Mouse (Mus musculus) induced T-regulatory cell, adult 2 months (primary cell): ENCODE measurements around the gene Gm884.
"Not testable (repeated sequence)": the region's sequence is repeated elsewhere in the genome, so short reads cannot be mapped to it uniquely, and the experiment has no call there.

Experiments
- DNase-seq: peaks from one replicate; pipeline ENCODE4 v3.0.0-alpha.2; 2012; ENCODE audit warnings: low read depth

The Gm884 gene

GRCm38 (mm10) chr11:103634806-103635205 lies 13.9 kb upstream of the Gm884 start:
- DNase-seq = no peak

- DNase-seq = no peak
Measured at GRCm38 (mm10) chr11:103627453-103627852, 6.5 kb upstream of the Gm884 start.

GRCm38 (mm10) chr11:103610772-103611171 lies 10.2 kb downstream of the Gm884 start:
- no peak for DNase-seq

- DNase-seq = no peak
Measured at GRCm38 (mm10) chr11:103606611-103607010, 14.3 kb downstream of the Gm884 start.

- no peak for DNase-seq
Measured at GRCm38 (mm10) chr11:103578339-103578738, 42.6 kb downstream of the Gm884 start.

GRCm38 (mm10) chr11:103556021-103556420 lies 64.9 kb downstream of the Gm884 start:
- peak; percentile 23 for DNase-seq

GRCm38 (mm10) chr11:103534973-103535372 lies 86.0 kb downstream of the Gm884 start:
- not testable (repeated sequence) for DNase-seq

- no peak for DNase-seq
Measured at GRCm38 (mm10) chr11:103512111-103512510, 108.8 kb downstream of the Gm884 start.

GRCm38 (mm10) chr11:103504497-103504896 lies 116.4 kb downstream of the Gm884 start, which contains the start of gene Lrrc37a:
Gene Lrrc37a, minus strand, starts transcription at chr11:103504597.
- no peak for DNase-seq
